Mouse (Mus musculus): ENCODE results near the gene Mtss1l.

The Mtss1l gene

GRCm38 (mm10) chr8:110720685-110721598 lies at the start of gene Mtss1l:
Mtss1l (plus strand) TSS chr8:110721476.
- DNase-seq (ENCODE audit: low spot score in 2 of 2) = peak; percentile 79 to 80

- DNase-seq (ENCODE audit: low spot score in 2 of 2) = peak in 1 of 2 experiments; percentile 70
Observed at GRCm38 (mm10) chr8:110672133-110672532, 49.1 kb upstream of the Mtss1l start.

- DNase-seq (ENCODE audit: low spot score in 2 of 2) = no peak
Observed at GRCm38 (mm10) chr8:110673168-110673567, 48.1 kb upstream of the Mtss1l start.

GRCm38 (mm10) chr8:110674589-110674988 lies 46.7 kb upstream of the Mtss1l start:
- no peak for DNase-seq (ENCODE audit: low spot score in 2 of 2)

- DNase-seq (ENCODE audit: low spot score in 2 of 2) = peak; percentile 59 to 65
Observed at GRCm38 (mm10) chr8:110676702-110677101, 44.6 kb upstream of the Mtss1l start.

- DNase-seq (ENCODE audit: low spot score in 2 of 2) = no peak
Observed at GRCm38 (mm10) chr8:110677174-110677660, 44.1 kb upstream of the Mtss1l start.

- DNase-seq (ENCODE audit: low spot score in 2 of 2) = no peak
Observed at GRCm38 (mm10) chr8:110678989-110679388, 42.3 kb upstream of the Mtss1l start.

- peak; percentile 90 to 92 for DNase-seq (ENCODE audit: low spot score in 2 of 2)
Observed at GRCm38 (mm10) chr8:110687726-110688125, 33.5 kb upstream of the Mtss1l start.

- no peak for DNase-seq (ENCODE audit: low spot score in 2 of 2)
Observed at GRCm38 (mm10) chr8:110689961-110690360, 31.3 kb upstream of the Mtss1l start.

- no peak for DNase-seq (ENCODE audit: low spot score in 2 of 2)
Observed at GRCm38 (mm10) chr8:110694226-110694625, 27.1 kb upstream of the Mtss1l start.

- DNase-seq (ENCODE audit: low spot score in 2 of 2) = no peak
Observed at GRCm38 (mm10) chr8:110694826-110695225, 26.4 kb upstream of the Mtss1l start.

- DNase-seq (ENCODE audit: low spot score in 2 of 2) = no peak
Observed at GRCm38 (mm10) chr8:110695431-110695830, 25.8 kb upstream of the Mtss1l start.

GRCm38 (mm10) chr8:110696051-110696450 lies 25.2 kb upstream of the Mtss1l start:
- DNase-seq (ENCODE audit: low spot score in 2 of 2) = no peak

GRCm38 (mm10) chr8:110697571-110697970 lies 23.7 kb upstream of the Mtss1l start:
- no peak for DNase-seq (ENCODE audit: low spot score in 2 of 2)

GRCm38 (mm10) chr8:110698098-110698497 lies 23.2 kb upstream of the Mtss1l start:
- no peak for DNase-seq (ENCODE audit: low spot score in 2 of 2)

GRCm38 (mm10) chr8:110699501-110699900 lies 21.8 kb upstream of the Mtss1l start:
- DNase-seq (ENCODE audit: low spot score in 2 of 2) = no peak

GRCm38 (mm10) chr8:110700561-110700960 lies 20.7 kb upstream of the Mtss1l start:
- no peak for DNase-seq (ENCODE audit: low spot score in 2 of 2)

GRCm38 (mm10) chr8:110702636-110703459 lies 18.4 kb upstream of the Mtss1l start:
- DNase-seq (ENCODE audit: low spot score in 2 of 2) = peak; percentile 57 to 60

GRCm38 (mm10) chr8:110703460-110704061 lies 17.7 kb upstream of the Mtss1l start:
- no peak for DNase-seq (ENCODE audit: low spot score in 2 of 2)

GRCm38 (mm10) chr8:110704103-110704502 lies 17.2 kb upstream of the Mtss1l start:
- DNase-seq (ENCODE audit: low spot score in 2 of 2) = no peak

- no peak for DNase-seq (ENCODE audit: low spot score in 2 of 2)
Observed at GRCm38 (mm10) chr8:110705391-110706287, 15.6 kb upstream of the Mtss1l start.
